ENCODE assay signal across 21 mouse cellular contexts in the genomic region with DNA sequence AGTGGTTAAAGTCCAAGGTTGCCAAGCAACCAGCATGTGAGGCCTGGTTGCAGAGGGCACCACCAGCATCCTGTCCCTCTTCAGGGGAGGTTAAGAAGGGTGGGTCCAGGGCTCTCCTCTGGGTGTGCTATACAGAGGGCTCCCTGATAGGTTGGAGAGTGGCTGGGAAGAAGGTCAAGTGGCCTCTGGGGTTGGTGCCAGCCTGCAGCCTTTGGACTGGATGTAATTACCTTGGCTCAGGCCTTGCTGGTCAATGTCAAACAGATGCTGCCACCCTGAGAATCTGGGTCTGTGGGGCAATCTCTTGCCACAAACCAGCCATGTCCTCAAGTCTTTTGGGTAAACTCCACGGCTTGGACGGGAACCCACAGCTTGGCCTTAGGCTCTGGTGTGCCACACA. TPM values are rescaled to one million over a fixed set of nuclear protein-coding genes. Genes with fewer than 3 reads are reported as not detected.
DNase-seq lines count a peak whose midpoint lies in the region.
"Had no signal": no experiment of that assay in that cellular context is flagged by ENCODE, and none has a peak within 500 bp of the region (broad histone marks: within the 10 kb centered on the region; RNA-seq: fewer than 3 reads in every experiment).

No protein-coding gene starts in this region.

- no peak overlapping the region for H3K27ac ChIP-seq in embryonic facial prominence, embryonic 10.5 days (replicated peaks)
- H3K27ac ChIP-seq: hindbrain, embryonic 12.5 days; kidney, postnatal 0 days; limb, embryonic 10.5 days; liver, embryonic 14.5 days; neural tube, embryonic 15.5 days had no signal

- intact Hi-C loops in gastrocnemius, postnatal 36 days (cut with DNase I), result no loop called here

- peaks cover 3% of the 10 kb centered on the region; the same call in 1 of the 2 replicates for H3K36me3 ChIP-seq in embryonic facial prominence, embryonic 10.5 days (replicated peaks)
- H3K36me3 ChIP-seq: heart, embryonic 12.5 days; hindbrain, embryonic 12.5 days; limb, embryonic 10.5 days; midbrain, embryonic 10.5 days; neural tube, embryonic 15.5 days; stomach, embryonic 15.5 days had no signal

- H3K4me3 ChIP-seq in embryonic facial prominence, embryonic 10.5 days, result no peak overlapping the region
- H3K4me3 ChIP-seq: erythroblast, embryonic 14.5 days; heart, embryonic 12.5 days; hindbrain, embryonic 12.5 days; limb, embryonic 10.5 days; midbrain, embryonic 10.5 days; neural tube, embryonic 15.5 days; stomach, embryonic 15.5 days had no signal

- peak; percentile 36 for DNase-seq in gastrocnemius, adult 18-20 months (ENCODE audit: low spot score)
- no peak for DNase-seq in gastrocnemius, postnatal 36 days
- peak; percentile 65 for DNase-seq in kidney, adult 18-20 months
- DNase-seq in kidney, postnatal 10 days, result no peak
- DNase-seq in adipocyte (ENCODE audit: low spot score), result peak; percentile 6
- peak; percentile 36 to 66 for DNase-seq in adrenal gland, postnatal 36 days
- no peak for DNase-seq in embryonic facial prominence, embryonic 10.5 days (ENCODE audit: low spot score)
- DNase-seq: gastrocnemius, postnatal 10 days; layer of hippocampus, postnatal 36 days; lung, postnatal 14 days; spleen, adult 18-20 months had no signal

- H3K4me1 ChIP-seq in embryonic facial prominence, embryonic 10.5 days, result peaks cover 25% of the 10 kb centered on the region
- H3K4me1 ChIP-seq: heart, embryonic 12.5 days; midbrain, embryonic 10.5 days; stomach, embryonic 15.5 days had no signal

- 86% methylated on average over 2 of the region's 2 CpGs for WGBS in embryonic facial prominence, embryonic 10.5 days

- H3K9me3 ChIP-seq in embryonic facial prominence, embryonic 10.5 days, result no peaks in the 10 kb centered on the region
- H3K9me3 ChIP-seq: G1E; heart, embryonic 12.5 days; hindbrain, embryonic 12.5 days; limb, embryonic 10.5 days; midbrain, embryonic 10.5 days; neural tube, embryonic 15.5 days; stomach, embryonic 15.5 days had no signal

- no peaks in the 10 kb centered on the region for H3K27me3 ChIP-seq in embryonic facial prominence, embryonic 10.5 days (replicated peaks; ENCODE audit: low read depth, poor library complexity, severe bottlenecking)
- H3K27me3 ChIP-seq: hindbrain, embryonic 12.5 days; neural tube, embryonic 15.5 days; stomach, embryonic 15.5 days had no signal

RNA-seq across cellular contexts. Expression of a gene that starts 11.2 kb away (rescaled TPM):
- total RNA-seq in gastrocnemius, adult 18-20 months (2021), result 1 to 10 TPM in 1 of 2 experiments, under 1 TPM in 1; 0.64 to 1.5 TPM
- 1 to 10 TPM; 1.8 to 2.7 TPM for total RNA-seq in gastrocnemius, postnatal 36 days (2021)
- total RNA-seq in adrenal gland, postnatal 36 days (2021), result 1 to 10 TPM; 1.4 to 2.0 TPM
- polyA plus RNA-seq in embryonic facial prominence, embryonic 10.5 days (2016; fragmentation: Nextera tagmentation; extraction: Ambion mirVana), result 0.24 and 0.28 TPM in 2 replicates
- total RNA-seq: G1E had no signal
- polyA plus RNA-seq: erythroblast, embryonic 14.5 days; G1E had no signal

Comparison
In these comparisons a context has a peak if more than half of its experiments do, and no peak if none do; other contexts are left out.
1. DNase-seq: peak in gastrocnemius, adult 18-20 months (single experiment), kidney, adult 18-20 months (single experiment), adipocyte (single experiment) and adrenal gland, postnatal 36 days (2 of 2); none in gastrocnemius, postnatal 36 days (0 of 2), kidney, postnatal 10 days (single experiment) and embryonic facial prominence, embryonic 10.5 days (single experiment).